Mouse (Mus musculus): ENCODE results near the gene Atoh7.

GRCm38 (mm10) chr10:63089103-63089757 lies 10.2 kb upstream of the Atoh7 start:
- no peak for TF ChIP-seq CTCF (IDR thresholded peaks at IDR 0.05)
- TF ChIP-seq EP300 (IDR thresholded peaks at IDR 0.05) = no peak

Measured in lung, postnatal 0 days (tissue).